Mouse (Mus musculus) heart, embryonic 11.5 days (tissue): ENCODE data around the gene Zp3. TPM values are rescaled to one million over a fixed set of nuclear protein-coding genes. Genes with fewer than 3 reads are reported as not detected.
A peak's percentile ranks its signal among the peaks of the same experiment; 100 is the strongest.

Experiments used
- ATAC-seq: fragments of 200-750 bp; cut with Nextera tagmentation; replicated peaks from 2 replicates; pipeline ENCODE4 v1.8.0; 2017; ENCODE audit warnings: moderate library complexity; ENCODE audit not compliant: insufficient number of reproducible peaks, low FRiP score, low TSS enrichment
- H3K27ac ChIP-seq: fragments of 300-500 bp; sonication (generic); 2 replicates; pipeline ENCODE4 v1.5.1; 2014; ENCODE audit warnings: mild to moderate bottlenecking, low read depth, low read length
- H3K27me3 ChIP-seq: fragments of 300-500 bp; sonication (generic); 2 replicates; pipeline ENCODE4 v1.6.1; 2014; ENCODE audit warnings: mild to moderate bottlenecking, low read length, mixed read lengths; ENCODE audit not compliant: control insufficient read depth, insufficient read depth
- H3K36me3 ChIP-seq: fragments of 300-500 bp; sonication (generic); 2 replicates; pipeline ENCODE4 v1.6.1; 2014; ENCODE audit warnings: mild to moderate bottlenecking, low read length, moderate library complexity, mixed read lengths; ENCODE audit not compliant: control insufficient read depth, insufficient read depth
- H3K4me1 ChIP-seq: fragments of 300-500 bp; sonication (generic); 2 replicates; pipeline ENCODE4 v1.6.1; 2014; ENCODE audit warnings: low read length; ENCODE audit not compliant: control insufficient read depth, insufficient read depth
- H3K4me2 ChIP-seq: fragments of 300-500 bp; sonication (generic); 2 replicates; pipeline ENCODE4 v1.6.1; 2014; ENCODE audit warnings: mild to moderate bottlenecking, moderate library complexity
- H3K4me3 ChIP-seq: fragments of 300-500 bp; sonication (generic); 2 replicates; pipeline ENCODE4 v1.5.1; 2014; ENCODE audit warnings: low read depth, low read length
- H3K9ac ChIP-seq: fragments of 300-500 bp; sonication (generic); 2 replicates; pipeline ENCODE4 v1.6.1; 2014; ENCODE audit warnings: mild to moderate bottlenecking, low read depth, low read length, moderate library complexity
- H3K9me3 ChIP-seq: fragments of 300-500 bp; sonication (generic); replicated peaks from 2 replicates; pipeline ENCODE4 v1.6.1; 2016; ENCODE audit warnings: low read length; ENCODE audit not compliant: control insufficient read depth
- WGBS: fragments of 180-500 bp; shearing (Covaris S2); extraction: QIAGEN DNeasy Blood & Tissue Kit; methylation state at CpG from one replicate; pipeline ENCODE4 v1.1.7; 2014; ENCODE audit not compliant: insufficient replicate concordance; 5-methylcytosine and 5-hydroxymethylcytosine counted together
- polyA plus RNA-seq: library from polyadenylated mRNA; unstranded; fragments of >200 nt; fragmentation: Nextera tagmentation; extraction: Ambion mirVana; gene quantifications from 2 replicates; pipeline ENCODE4 v1.2.1, GENCODE M21; 2014

The Zp3 gene
- polyA plus RNA-seq, 1 experiment from 2014 or later, result 0.16 TPM

DNA sequence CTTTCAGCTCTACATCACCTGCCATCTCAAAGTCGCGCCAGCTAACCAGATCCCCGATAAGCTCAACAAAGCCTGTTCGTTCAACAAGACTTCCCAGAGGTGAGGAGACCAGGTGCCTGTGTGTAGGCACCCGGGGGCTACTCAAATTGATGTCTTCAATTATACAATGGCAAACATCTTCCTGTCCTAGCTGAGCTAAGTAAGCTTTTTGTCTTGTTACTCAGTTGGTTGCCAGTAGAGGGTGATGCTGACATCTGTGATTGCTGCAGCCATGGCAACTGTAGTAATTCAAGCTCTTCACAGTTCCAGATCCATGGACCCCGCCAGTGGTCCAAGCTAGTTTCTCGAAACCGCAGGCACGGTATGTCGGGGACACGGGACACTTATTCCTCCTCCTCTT is 7.3 kb downstream of the Zp3 start:
- no peak overlapping the region for H3K9ac ChIP-seq
- H3K36me3 ChIP-seq, result no peaks in the 10 kb centered on the region
- H3K27me3 ChIP-seq, result no peaks in the 10 kb centered on the region
- H3K4me3 ChIP-seq, result no peak overlapping the region
- H3K9me3 ChIP-seq, result no peaks in the 10 kb centered on the region
- H3K4me2 ChIP-seq, result no peak overlapping the region
- no peak for ATAC-seq
- no peaks in the 10 kb centered on the region for H3K4me1 ChIP-seq
- WGBS, result 45% methylated on average over 11 of the region's 11 CpGs
- no peak overlapping the region for H3K27ac ChIP-seq

DNA sequence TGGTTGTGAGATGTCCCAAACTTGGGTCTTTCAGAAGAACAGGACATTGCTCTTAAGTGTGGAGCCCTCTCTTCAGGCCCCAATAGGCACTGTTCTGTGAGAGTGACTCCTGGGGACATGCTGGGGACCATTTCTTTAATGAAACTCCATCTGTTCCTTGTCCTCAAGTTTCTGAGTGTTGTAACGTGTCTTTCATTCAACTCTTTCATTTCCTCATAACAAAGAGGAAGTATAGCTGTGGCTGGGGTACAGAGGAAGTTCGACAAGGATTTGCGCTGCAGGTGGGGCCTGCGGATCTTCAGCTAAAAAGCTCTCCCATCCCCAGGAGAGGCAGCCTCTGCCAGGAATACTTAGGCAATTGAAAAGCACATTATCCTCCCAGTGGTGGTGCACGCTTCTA is 10.7 kb downstream of the Zp3 start:
- no peak for ATAC-seq
- H3K4me3 ChIP-seq, result no peak overlapping the region
- H3K9me3 ChIP-seq, result no peaks in the 10 kb centered on the region
- no peak overlapping the region for H3K4me2 ChIP-seq
- H3K27me3 ChIP-seq, result no peaks in the 10 kb centered on the region
- H3K4me1 ChIP-seq, result peaks cover 1% of the 10 kb centered on the region; the same call in 1 of the 2 replicates
- H3K36me3 ChIP-seq, result no peaks in the 10 kb centered on the region
- no peak overlapping the region for H3K9ac ChIP-seq
- WGBS, result 64% methylated on average over 5 of the region's 5 CpGs
- H3K27ac ChIP-seq, result no peak overlapping the region

DNA sequence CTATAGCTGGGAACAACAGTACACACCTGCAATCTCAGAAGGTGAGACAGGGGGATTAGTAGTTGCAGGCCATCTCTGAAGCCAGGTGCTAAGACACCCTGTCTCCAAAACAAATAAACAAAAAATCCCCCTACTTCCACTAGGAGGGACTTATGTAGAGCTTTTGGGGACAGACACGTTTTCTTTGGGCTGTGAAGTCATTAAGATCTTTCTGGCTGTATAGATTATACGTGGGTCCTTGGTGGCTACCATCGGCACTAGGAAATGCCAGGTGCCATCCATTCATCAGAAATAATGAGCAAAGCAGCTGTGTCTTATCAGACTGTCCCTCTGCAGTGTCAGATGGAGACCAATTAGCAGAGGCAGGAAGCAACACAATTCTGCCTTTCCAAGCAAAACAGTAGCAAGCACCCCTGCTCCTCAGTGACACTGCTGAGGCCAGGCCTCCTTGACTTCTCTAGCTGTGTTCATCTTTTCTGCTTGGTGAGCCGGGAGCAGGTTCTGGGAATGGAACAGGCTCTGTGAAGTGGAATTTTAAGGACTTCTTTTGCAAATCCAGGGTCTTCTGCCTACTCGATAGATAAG is 13.6 kb downstream of the Zp3 start:
- H3K36me3 ChIP-seq, result peaks cover 2% of the 10 kb centered on the region; the same call in 1 of the 2 replicates
- H3K9ac ChIP-seq, result no peak overlapping the region
- H3K27me3 ChIP-seq, result no peaks in the 10 kb centered on the region
- ATAC-seq, result no peak
- H3K4me2 ChIP-seq, result no peak overlapping the region
- peaks cover 4% of the 10 kb centered on the region; the same call in 1 of the 2 replicates for H3K4me1 ChIP-seq
- no peaks in the 10 kb centered on the region for H3K9me3 ChIP-seq
- no peak overlapping the region for H3K27ac ChIP-seq
- no peak overlapping the region for H3K4me3 ChIP-seq
- 39% methylated on average over 5 of the region's 5 CpGs for WGBS

DNA sequence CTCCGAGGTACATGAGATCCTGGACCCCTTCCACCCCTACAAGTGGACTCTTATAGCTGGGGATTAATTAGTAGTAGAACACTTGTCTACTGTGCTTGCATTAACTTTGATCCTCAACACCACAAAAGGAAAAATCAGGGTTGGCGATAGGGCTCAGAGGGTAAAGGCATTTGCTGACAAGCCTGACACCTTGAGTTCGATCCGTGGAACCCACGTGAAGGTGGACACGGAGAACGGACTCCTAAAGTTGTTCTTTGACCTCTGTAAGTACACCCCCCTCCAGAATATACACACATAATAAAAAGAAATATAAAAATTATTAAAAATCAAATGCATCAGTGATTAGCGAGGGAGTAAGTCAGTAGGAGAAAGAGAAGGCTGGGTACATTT is 14.4 kb downstream of the Zp3 start:
- Histone ChIP-seq H3K27ac (no peak overlapping the region), H3K27me3 (no peaks in the 10 kb centered on the region), H3K9me3 (no peaks in the 10 kb centered on the region), H3K9ac (no peak overlapping the region), H3K4me2 (no peak overlapping the region; the same call in 1 of the 2 replicates), H3K36me3 (peaks cover 10% of the 10 kb centered on the region), H3K4me1 (peaks cover 4% of the 10 kb centered on the region; the same call in 1 of the 2 replicates), H3K4me3 (no peak overlapping the region; the same call in 1 of the 2 replicates)
- ATAC-seq, result no peak
- 61% methylated on average over 8 of the region's 8 CpGs for WGBS

DNA sequence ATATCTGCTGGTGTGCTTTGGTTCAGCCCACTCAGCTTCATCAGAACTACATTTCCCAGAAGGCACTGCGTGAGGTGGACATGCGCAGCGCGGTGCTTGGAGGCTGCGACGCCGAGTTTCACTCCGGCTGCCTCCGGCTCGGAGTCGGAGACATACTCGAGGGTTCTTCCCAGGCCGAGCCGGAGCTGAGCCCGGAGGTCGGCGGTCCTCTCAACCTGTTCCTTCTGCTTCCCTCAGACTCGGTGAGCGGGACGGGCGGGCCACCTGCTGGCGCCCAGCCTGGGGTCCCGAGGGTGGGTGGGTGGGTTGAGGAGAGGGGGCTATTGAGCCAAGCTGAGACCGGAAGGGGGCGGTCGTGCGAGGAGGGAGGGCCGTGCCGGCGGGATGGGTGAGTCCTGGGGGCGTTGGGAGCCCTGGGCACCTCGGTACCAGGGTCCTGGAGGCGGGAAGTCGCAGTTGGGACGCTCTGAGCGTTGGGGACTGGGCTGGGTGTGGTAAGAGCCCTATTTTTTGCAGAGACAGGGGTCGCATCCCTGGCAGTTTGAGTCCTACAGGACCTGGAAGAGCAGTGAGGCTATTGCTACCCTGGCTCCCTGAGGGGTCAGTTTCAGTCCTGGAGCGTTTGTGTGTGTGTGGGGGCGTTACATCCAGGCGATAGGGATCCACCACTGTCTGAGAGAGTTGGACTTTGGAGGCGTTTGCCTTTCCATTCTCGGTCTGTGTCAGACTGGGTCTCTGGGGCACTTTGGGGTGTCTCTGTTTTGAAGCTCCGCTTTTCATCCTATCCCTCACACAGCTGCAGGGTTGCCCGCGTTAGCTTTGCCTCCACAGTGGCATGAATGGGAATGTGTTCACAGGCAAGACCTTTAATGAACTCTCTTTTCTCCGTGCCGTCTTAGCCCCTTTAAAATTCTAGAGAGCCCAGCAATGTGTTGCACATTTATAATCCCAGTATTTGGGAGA is 15.1 kb downstream of the Zp3 start, which contains the start of gene Dtx2:
Gene Dtx2 (plus strand): TSS at position 76 of the 963 bp plus-strand sequence.
- no peaks in the 10 kb centered on the region for H3K9me3 ChIP-seq
- 2% methylated on average over 46 of the region's 47 CpGs for WGBS
- H3K36me3 ChIP-seq, result peaks cover 15% of the 10 kb centered on the region
- H3K4me2 ChIP-seq, result peak within 1 kb of the TSS; percentile 87
- H3K4me1 ChIP-seq, result peaks cover 4% of the 10 kb centered on the region; the same call in 1 of the 2 replicates
- peak within 1 kb of the TSS; percentile 62 for H3K4me3 ChIP-seq
- H3K9ac ChIP-seq, result peak within 1 kb of the TSS; percentile 75
- no peaks in the 10 kb centered on the region for H3K27me3 ChIP-seq
- H3K27ac ChIP-seq, result peak within 1 kb of the TSS; percentile 77
- peak; percentile 85 for ATAC-seq

DNA sequence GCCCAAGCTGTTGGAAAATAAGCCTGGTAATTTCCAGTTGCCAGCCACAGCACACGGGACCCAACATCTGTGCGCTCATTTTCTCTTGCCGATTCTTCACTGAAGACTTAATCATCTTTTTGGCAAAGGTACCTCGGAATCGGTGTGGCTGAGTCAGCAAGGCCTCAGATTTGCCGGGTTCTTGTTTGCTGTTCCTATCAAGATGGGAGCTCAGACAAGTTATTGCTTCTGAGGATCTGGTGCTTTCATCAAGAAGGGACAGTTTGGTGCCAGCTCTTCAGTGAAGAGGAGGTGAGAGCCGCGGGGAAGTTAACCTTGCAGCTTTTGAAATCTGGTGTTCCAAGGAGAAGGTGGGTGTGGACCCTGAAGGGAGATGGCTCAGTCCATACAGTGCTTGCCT is 16.3 kb downstream of the Zp3 start:
- Histone ChIP-seq H3K4me1 (peaks cover 4% of the 10 kb centered on the region; the same call in 1 of the 2 replicates), H3K27ac (no peak overlapping the region), H3K9me3 (no peaks in the 10 kb centered on the region), H3K27me3 (no peaks in the 10 kb centered on the region), H3K4me2 (peak overlapping the region; percentile 87; the same call in 1 of the 2 replicates), H3K36me3 (peaks cover 15% of the 10 kb centered on the region), H3K4me3 (no peak overlapping the region), H3K9ac (no peak overlapping the region)
- 90% methylated on average over 8 of the region's 8 CpGs for WGBS
- no peak for ATAC-seq

DNA sequence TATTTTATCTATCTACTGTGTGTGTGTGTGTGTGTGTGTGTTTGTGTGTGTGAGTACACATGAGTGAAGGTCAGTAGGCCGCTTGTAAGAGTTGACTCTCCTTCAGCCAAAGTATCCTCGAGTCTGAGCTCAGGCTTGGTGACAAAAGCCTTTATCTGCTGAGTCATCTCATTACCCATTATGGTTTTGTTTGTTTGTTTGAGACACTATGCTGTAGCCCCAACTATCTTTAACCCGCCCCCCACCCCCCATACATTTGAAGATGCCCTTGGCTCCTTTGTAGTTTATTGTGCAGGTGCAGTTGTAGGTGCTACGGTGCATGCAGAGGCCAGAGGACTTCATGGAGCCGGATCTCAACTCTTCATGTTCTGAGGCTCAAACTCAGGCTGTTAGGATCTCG is 21.3 kb downstream of the Zp3 start:
- Histone ChIP-seq H3K9me3 (no peaks in the 10 kb centered on the region), H3K27ac (no peak overlapping the region), H3K4me1 (peaks cover 15% of the 10 kb centered on the region), H3K4me3 (no peak overlapping the region), H3K27me3 (no peaks in the 10 kb centered on the region), H3K36me3 (peaks cover 20% of the 10 kb centered on the region), H3K4me2 (no peak overlapping the region), H3K9ac (no peak overlapping the region)
- WGBS, result 89% methylated on average over 6 of the region's 6 CpGs
- ATAC-seq, result no peak

DNA sequence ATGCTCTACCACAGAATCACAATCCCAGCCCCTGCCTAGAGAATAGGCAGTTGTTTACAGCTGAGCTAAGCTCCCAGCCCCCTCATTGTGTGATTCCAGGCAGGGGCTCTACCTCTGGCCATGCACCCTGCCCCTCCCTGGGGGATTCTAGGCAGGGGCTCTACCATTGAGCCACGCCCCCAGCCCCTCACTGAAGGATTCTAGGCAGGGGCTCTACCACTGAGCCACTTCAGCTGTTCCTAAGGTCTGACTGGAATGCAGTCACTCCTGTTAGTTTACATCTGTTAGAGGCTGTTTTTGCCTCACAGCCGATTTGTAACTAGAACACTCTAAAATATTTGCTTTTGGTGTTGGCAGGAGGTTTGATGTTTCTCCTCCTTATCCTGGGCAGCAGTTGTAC is 22.4 kb downstream of the Zp3 start:
- whole genome bisulfite sequencing, result 70% methylated on average over 2 of the region's 2 CpGs
- H3K9ac ChIP-seq, result no peak overlapping the region

More for the DNA sequence above, 22.4 kb downstream of the Zp3 start:
- Histone ChIP-seq H3K4me1 (peaks cover 15% of the 10 kb centered on the region), H3K9me3 (no peaks in the 10 kb centered on the region), H3K4me2 (no peak overlapping the region), H3K4me3 (no peak overlapping the region), H3K27me3 (no peaks in the 10 kb centered on the region), H3K27ac (peak overlapping the region; percentile 72), H3K36me3 (peaks cover 20% of the 10 kb centered on the region)
- ATAC-seq, result no peak
